Mouse (Mus musculus) gastrocnemius, adult 18-20 months (tissue): ENCODE measurements around the gene Trak2. TPM values are rescaled to one million over a fixed set of nuclear protein-coding genes. Genes with fewer than 3 reads are reported as not detected.
"Not testable (repeated sequence)": the region's sequence is repeated elsewhere in the genome, so short reads cannot be mapped to it uniquely, and the experiment has no call there.

Source experiments
- DNase-seq: peaks from one replicate; pipeline ENCODE4 v3.0.0; 2021; ENCODE audit warnings: low spot score
- total RNA-seq, 2 experiments: library from RNA; stranded (reverse); gene quantifications; 2 replicates each; pipeline ENCODE4 v1.2.3; 2021

Gene Trak2
- total RNA-seq, 2 experiments from 2014 or later, result 56.1 to 83.1 TPM

- DNase-seq, result not testable (repeated sequence)
Observed at GRCm38 (mm10) chr1:58890697-58891290, 82.4 kb downstream of the Trak2 start.

- no peak for DNase-seq
Observed at GRCm38 (mm10) chr1:58889826-58890546, 83.2 kb downstream of the Trak2 start.

GRCm38 (mm10) chr1:58885646-58886045 lies 87.6 kb downstream of the Trak2 start:
- DNase-seq, result no peak

- not testable (repeated sequence) for DNase-seq
Observed at GRCm38 (mm10) chr1:58883279-58883678, 90.0 kb downstream of the Trak2 start.

- DNase-seq, result not testable (repeated sequence)
Observed at GRCm38 (mm10) chr1:58879291-58879690, 93.9 kb downstream of the Trak2 start.

- DNase-seq, result not testable (repeated sequence)
Observed at GRCm38 (mm10) chr1:58876500-58876899, 96.7 kb downstream of the Trak2 start.

GRCm38 (mm10) chr1:58860586-58860985 lies 112.6 kb downstream of the Trak2 start:
- not testable (repeated sequence) for DNase-seq

GRCm38 (mm10) chr1:58859738-58860365 lies 113.4 kb downstream of the Trak2 start:
- DNase-seq, result not testable (repeated sequence)

- not testable (repeated sequence) for DNase-seq
Observed at GRCm38 (mm10) chr1:58859131-58859530, 114.1 kb downstream of the Trak2 start.

- not testable (repeated sequence) for DNase-seq
Observed at GRCm38 (mm10) chr1:58856811-58857210, 116.4 kb downstream of the Trak2 start.

Other genes starting within 250 kb of the Trak2 start
- 1 to 10 TPM; 1.6 to 3.3 TPM for gene Casp8, start 178.1 kb downstream of the Trak2 start, total RNA-seq
- 100 to 1,000 TPM; 117 to 129 TPM for gene Stradb, start 92 bp upstream of the Trak2 start, total RNA-seq
- not detected for gene C2cd6, start 121.5 kb upstream of the Trak2 start, total RNA-seq
- 1 to 10 TPM; 3.2 to 4.4 TPM for gene Tmem237, start 147.0 kb upstream of the Trak2 start, total RNA-seq
- under 1 TPM; 0.09 to 0.14 TPM for gene Mpp4, start 190.0 kb upstream of the Trak2 start, total RNA-seq